Mouse (Mus musculus): ENCODE measurements around the gene Vmn1r55. TPM values are rescaled to one million over a fixed set of nuclear protein-coding genes. Genes with fewer than 3 reads are reported as not detected.

Gene Vmn1r55
- polyA plus RNA-seq, 1 experiment from 2014 or later: not detected

DNA sequence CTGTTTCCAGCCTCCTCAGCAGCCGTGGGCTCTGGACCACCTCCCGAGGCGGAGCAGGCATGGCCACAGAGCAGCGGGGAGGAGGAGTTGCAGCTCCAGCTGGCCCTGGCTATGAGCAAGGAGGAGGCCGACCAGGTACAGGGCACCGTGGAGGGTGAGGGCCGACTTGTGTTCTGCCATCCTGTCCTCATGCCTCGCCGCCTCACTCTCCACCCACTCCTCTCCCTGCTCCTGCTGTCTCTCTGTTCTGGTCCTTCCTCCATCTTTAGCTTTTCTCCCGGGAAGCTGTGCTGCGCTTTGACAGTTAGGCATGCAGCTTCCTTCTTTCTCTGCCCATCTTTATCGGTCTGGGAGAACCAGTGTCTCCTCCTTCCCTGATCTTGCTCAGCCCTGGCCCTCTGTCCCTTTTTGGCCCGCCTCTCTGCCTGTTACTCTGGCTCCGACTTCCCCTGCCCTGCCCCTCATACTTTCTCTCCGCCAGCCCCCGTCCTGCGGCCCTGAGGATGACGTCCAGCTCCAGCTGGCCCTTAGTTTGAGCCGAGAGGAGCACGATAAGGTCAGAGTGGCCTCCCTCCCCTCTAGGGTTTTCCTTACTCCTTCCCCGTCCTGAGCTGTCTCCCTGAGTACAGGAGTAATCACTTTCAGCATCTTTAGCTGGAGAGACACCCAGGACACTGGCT, 56.5 kb downstream of the Vmn1r55 start:
- H3K36me3 ChIP-seq: peaks cover 99% of the 10 kb centered on the region
- no peaks in the 10 kb centered on the region for H3K4me1 ChIP-seq
- no peak overlapping the region for H3K4me3 ChIP-seq
- no peaks in the 10 kb centered on the region for H3K9me3 ChIP-seq (replicated peaks)
- H3K27ac ChIP-seq (replicated peaks): no peak overlapping the region
- 88% methylated on average over 21 of the region's 21 CpGs for WGBS
- DNase-seq (ENCODE audit: low spot score): no peak
- H3K27me3 ChIP-seq (ENCODE audit: low read depth, poor library complexity, severe bottlenecking): no peaks in the 10 kb centered on the region

DNA sequence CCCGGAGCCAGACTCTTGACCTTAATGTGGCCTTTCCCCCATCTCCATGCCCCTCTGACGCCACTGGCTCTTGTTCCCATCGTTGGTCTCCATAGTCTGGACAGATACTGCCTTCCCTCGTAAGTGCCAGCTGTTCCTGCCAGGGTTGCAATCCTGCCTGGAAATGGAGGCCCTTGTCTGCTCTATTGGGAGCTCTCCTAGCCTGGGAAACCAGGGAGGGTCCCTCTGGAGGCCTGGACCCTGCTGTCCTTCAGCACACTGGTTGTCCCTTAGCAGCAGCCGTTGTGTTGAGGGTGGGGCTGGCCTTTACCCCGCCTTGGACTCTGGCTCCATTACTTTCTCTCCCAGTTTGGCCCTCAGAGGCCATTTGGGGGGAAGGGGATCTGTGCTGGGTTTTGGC, 57.1 kb downstream of the Vmn1r55 start:
- no peaks in the 10 kb centered on the region for H3K9me3 ChIP-seq (replicated peaks)
- H3K36me3 ChIP-seq: peaks cover 99% of the 10 kb centered on the region
- DNase-seq (ENCODE audit: low spot score): no peak
- no peaks in the 10 kb centered on the region for H3K27me3 ChIP-seq (ENCODE audit: low read depth, poor library complexity, severe bottlenecking)
- H3K27ac ChIP-seq (replicated peaks): no peak overlapping the region
- WGBS: 92% methylated on average over 6 of the region's 6 CpGs
- H3K4me1 ChIP-seq: no peaks in the 10 kb centered on the region
- H3K4me3 ChIP-seq: no peak overlapping the region

DNA sequence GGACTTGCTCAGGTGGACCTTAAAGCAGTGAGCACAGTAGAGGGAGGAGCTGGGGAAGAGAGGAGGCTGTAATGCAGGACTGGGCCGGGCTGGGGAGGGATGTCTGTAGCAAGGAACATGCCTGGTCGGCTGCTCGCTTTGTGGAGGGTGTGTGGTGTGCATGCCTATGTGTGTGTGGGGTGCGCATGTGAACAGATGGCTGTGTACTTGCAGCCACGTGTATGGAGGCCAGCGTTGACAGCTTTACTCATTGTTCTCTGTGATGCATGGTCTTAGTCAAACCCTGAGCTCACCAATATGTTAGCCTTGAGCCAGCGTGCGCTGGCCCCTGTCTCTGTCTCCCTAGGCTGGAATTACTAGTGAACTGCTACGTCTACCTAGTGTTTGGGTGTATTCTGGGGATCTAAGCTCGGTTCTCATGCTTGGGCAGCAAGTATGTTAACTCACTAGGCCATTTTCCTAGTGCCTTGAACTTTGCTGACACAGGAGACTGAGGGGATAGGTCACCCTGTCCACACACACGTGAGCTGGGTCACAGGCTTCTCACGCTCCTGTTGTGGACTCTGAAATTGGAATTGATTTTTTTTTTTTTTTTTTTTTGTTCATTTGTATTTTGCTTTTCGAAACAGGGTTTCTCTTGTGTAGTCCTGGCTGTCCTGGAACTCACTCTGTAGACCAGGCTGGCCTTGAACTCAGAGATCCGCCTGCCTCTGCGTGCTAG, 58.3 kb downstream of the Vmn1r55 start:
- no peak for DNase-seq (ENCODE audit: low spot score)
- WGBS: 94% methylated on average over 15 of the region's 15 CpGs
- peaks cover 98% of the 10 kb centered on the region for H3K36me3 ChIP-seq
- no peaks in the 10 kb centered on the region for H3K4me1 ChIP-seq
- no peak overlapping the region for H3K4me3 ChIP-seq
- H3K9me3 ChIP-seq (replicated peaks): no peaks in the 10 kb centered on the region; the same call in 1 of the 2 replicates
- H3K27me3 ChIP-seq (ENCODE audit: low read depth, poor library complexity, severe bottlenecking): no peaks in the 10 kb centered on the region
- no peak overlapping the region for H3K27ac ChIP-seq (replicated peaks)

DNA sequence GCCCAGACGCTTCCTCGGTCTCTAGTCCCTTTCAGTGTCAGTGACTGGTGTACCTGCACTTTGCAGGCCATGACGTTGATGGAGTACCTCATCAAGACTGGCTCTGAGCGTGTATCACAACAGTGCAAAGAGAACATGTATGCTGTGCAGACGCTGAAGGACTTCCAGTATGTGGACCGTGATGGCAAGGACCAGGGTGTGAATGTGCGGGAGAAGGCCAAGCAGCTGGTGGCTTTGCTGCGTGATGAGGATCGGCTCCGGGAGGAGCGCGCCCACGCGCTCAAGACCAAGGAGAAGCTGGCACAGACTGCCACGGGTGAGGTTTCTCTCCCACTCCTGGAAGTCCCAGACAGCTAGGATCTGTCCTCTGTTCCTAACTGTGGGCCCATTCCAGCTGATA, 59.6 kb downstream of the Vmn1r55 start:
- 96% methylated on average over 15 of the region's 15 CpGs for WGBS
- Histone ChIP-seq H3K9me3 (replicated peaks) (no peaks in the 10 kb centered on the region; the same call in 1 of the 2 replicates), H3K4me3 (no peak overlapping the region), H3K27ac (replicated peaks) (no peak overlapping the region), H3K36me3 (peaks cover 98% of the 10 kb centered on the region), H3K4me1 (no peaks in the 10 kb centered on the region), H3K27me3 (ENCODE audit: low read depth, poor library complexity, severe bottlenecking) (no peaks in the 10 kb centered on the region)
- no peak for DNase-seq (ENCODE audit: low spot score)

DNA sequence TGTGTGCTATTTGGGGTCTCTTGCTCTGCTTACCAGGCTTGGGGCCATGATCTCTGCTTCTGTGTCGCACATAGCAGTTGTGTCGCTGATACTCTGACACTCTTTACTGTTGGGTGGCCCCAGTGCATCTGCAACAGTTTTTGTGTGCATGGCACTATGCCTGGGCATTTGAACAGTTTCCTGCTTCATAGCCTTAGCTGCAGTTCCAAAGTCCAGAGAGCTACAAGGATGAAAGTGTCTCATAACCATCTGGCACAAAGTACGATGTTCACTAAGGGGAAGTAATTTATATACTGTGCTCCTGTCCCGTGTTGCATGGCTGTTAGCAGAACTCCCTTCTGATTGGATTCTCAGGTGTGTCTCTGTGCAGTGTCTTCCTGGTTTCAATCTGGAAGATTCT, 61.6 kb downstream of the Vmn1r55 start:
- no peak for DNase-seq (ENCODE audit: low spot score)
- H3K4me1 ChIP-seq: no peaks in the 10 kb centered on the region
- H3K27ac ChIP-seq (replicated peaks): no peak overlapping the region
- H3K4me3 ChIP-seq: no peak overlapping the region
- H3K27me3 ChIP-seq (ENCODE audit: low read depth, poor library complexity, severe bottlenecking): no peaks in the 10 kb centered on the region
- no peaks in the 10 kb centered on the region; the same call in 1 of the 2 replicates for H3K9me3 ChIP-seq (replicated peaks)
- WGBS: 92% methylated on average over 4 of the region's 4 CpGs
- peaks cover 98% of the 10 kb centered on the region for H3K36me3 ChIP-seq

GRCm38 (mm10) chr7:5086921-5087440, 62.5 kb downstream of the Vmn1r55 start:
- Histone ChIP-seq H3K9me3 (replicated peaks) (no peaks in the 10 kb centered on the region; the same call in 1 of the 2 replicates), H3K27ac (replicated peaks) (no peak overlapping the region), H3K4me1 (peaks cover 3% of the 10 kb centered on the region; the same call in 1 of the 2 replicates), H3K4me3 (no peak overlapping the region), H3K27me3 (ENCODE audit: low read depth, poor library complexity, severe bottlenecking) (no peaks in the 10 kb centered on the region), H3K36me3 (peaks cover 92% of the 10 kb centered on the region)
- WGBS: 94% methylated on average over 5 of the region's 5 CpGs
- no peak for DNase-seq (ENCODE audit: low spot score)

DNA sequence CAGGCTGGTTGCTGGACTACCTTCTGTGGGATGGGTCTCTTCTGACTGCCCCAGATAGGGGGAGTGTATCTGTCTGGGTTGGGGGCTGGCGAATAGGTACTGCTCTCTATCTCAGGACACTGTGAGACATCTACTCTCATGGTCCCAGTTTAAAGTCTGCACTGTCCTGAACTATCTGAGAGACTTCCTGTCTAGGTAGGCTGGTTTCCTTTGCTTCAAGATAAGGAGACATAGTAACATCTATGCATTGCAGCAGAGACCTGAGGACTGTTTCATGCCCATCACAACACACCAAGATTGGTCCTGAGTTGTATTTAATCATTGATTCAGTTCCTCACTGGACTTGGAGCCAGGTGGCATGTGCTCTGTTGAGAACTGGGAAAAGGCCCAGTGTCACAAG, 64.0 kb downstream of the Vmn1r55 start:
- no peak overlapping the region for H3K4me3 ChIP-seq
- no peak overlapping the region for H3K27ac ChIP-seq (replicated peaks)
- H3K27me3 ChIP-seq (ENCODE audit: low read depth, poor library complexity, severe bottlenecking): no peaks in the 10 kb centered on the region
- H3K4me1 ChIP-seq: peaks cover 17% of the 10 kb centered on the region
- 100% methylated on average over 1 of the region's 1 CpGs for WGBS
- H3K36me3 ChIP-seq: peaks cover 80% of the 10 kb centered on the region
- DNase-seq (ENCODE audit: low spot score): no peak
- no peaks in the 10 kb centered on the region; the same call in 1 of the 2 replicates for H3K9me3 ChIP-seq (replicated peaks)

DNA sequence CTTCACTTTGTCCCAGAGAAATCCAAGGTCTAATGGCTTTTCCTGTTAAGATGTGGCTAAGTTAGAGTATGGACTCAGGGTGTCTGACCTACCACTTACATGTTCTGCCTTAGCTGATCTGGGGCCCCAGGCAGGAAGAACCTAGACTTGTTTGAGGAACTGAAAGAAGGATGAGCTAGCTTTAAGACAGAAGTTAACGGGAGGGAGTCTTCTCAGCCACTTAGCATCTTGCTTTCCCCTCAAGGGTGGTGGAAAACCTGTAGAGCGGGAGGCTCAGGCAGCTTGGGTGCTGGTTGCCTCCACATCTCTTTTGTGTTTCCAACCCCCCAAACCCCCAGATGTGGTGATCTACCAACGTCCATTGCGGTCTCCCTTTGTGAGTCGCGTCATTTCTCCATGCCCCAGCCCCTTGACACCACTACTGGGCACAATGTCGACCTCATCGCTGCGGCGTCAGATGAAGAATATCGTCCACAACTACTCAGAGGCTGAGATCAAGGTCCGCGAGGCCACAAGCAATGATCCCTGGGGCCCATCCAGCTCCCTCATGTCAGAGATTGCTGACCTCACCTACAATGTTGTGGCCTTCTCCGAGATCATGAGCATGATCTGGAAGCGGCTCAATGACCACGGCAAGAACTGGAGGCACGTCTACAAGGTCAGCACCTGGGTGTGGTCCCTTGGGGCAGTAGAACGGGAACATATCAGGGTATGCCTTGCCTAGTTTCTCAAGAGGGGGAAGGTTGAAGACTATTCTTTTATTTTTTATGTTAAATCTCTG, 66.0 kb downstream of the Vmn1r55 start:
- peaks cover 72% of the 10 kb centered on the region for H3K36me3 ChIP-seq
- WGBS: 95% methylated on average over 18 of the region's 18 CpGs

DNA sequence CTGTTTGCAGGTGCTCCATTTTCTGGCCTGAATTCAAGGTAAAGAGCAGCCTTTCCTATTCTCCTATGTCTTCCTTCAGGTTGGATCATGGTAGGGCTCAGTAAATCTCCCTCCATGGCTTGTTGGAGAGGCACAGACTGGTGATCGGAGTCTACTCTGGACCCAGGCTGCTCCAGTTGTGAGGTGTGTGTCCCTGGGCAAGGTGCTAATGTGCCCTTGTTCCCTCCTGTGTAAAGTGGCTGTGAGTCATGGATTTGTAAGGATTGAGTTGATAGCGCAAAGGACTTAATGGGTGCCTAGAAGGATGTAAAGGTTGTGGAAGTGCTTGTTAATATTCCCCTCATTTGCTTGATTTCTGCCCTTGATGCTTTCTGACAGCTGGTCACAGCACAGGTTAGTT, 67.5 kb downstream of the Vmn1r55 start:
- H3K9me3 ChIP-seq (replicated peaks): no peaks in the 10 kb centered on the region; the same call in 1 of the 2 replicates
- H3K4me3 ChIP-seq: peak overlapping the region; percentile 95; the same call in 1 of the 2 replicates
- H3K36me3 ChIP-seq: peaks cover 72% of the 10 kb centered on the region
- H3K27me3 ChIP-seq (ENCODE audit: low read depth, poor library complexity, severe bottlenecking): no peaks in the 10 kb centered on the region
- DNase-seq (ENCODE audit: low spot score): no peak
- H3K27ac ChIP-seq (replicated peaks): no peak overlapping the region
- peaks cover 20% of the 10 kb centered on the region for H3K4me1 ChIP-seq
- 100% methylated on average over 2 of the region's 2 CpGs for WGBS

More for the DNA sequence above, 66.0 kb downstream of the Vmn1r55 start:
- H3K4me3 ChIP-seq: no peak overlapping the region
- no peaks in the 10 kb centered on the region for H3K27me3 ChIP-seq (ENCODE audit: low read depth, poor library complexity, severe bottlenecking)
- H3K9me3 ChIP-seq (replicated peaks): no peaks in the 10 kb centered on the region; the same call in 1 of the 2 replicates
- DNase-seq (ENCODE audit: low spot score): no peak
- peaks cover 20% of the 10 kb centered on the region for H3K4me1 ChIP-seq
- no peak overlapping the region for H3K27ac ChIP-seq (replicated peaks)

- no peaks in the 10 kb centered on the region; the same call in 1 of the 2 replicates for H3K9me3 ChIP-seq (replicated peaks)
- H3K4me1 ChIP-seq: peaks cover 20% of the 10 kb centered on the region
- DNase-seq (ENCODE audit: low spot score): no peak
- H3K36me3 ChIP-seq: peaks cover 73% of the 10 kb centered on the region
- no peak overlapping the region for H3K27ac ChIP-seq (replicated peaks)
- WGBS: 85% methylated on average over 6 of the region's 6 CpGs
- H3K27me3 ChIP-seq (ENCODE audit: low read depth, poor library complexity, severe bottlenecking): no peaks in the 10 kb centered on the region
- peak overlapping the region; percentile 95 for H3K4me3 ChIP-seq
Observed at GRCm38 (mm10) chr7:5081241-5081640, 68.2 kb downstream of the Vmn1r55 start.

- H3K36me3 ChIP-seq: peaks cover 72% of the 10 kb centered on the region
- WGBS: 26% methylated on average over 6 of the region's 6 CpGs
Observed at GRCm38 (mm10) chr7:5080815-5081214, 68.7 kb downstream of the Vmn1r55 start.

DNA sequence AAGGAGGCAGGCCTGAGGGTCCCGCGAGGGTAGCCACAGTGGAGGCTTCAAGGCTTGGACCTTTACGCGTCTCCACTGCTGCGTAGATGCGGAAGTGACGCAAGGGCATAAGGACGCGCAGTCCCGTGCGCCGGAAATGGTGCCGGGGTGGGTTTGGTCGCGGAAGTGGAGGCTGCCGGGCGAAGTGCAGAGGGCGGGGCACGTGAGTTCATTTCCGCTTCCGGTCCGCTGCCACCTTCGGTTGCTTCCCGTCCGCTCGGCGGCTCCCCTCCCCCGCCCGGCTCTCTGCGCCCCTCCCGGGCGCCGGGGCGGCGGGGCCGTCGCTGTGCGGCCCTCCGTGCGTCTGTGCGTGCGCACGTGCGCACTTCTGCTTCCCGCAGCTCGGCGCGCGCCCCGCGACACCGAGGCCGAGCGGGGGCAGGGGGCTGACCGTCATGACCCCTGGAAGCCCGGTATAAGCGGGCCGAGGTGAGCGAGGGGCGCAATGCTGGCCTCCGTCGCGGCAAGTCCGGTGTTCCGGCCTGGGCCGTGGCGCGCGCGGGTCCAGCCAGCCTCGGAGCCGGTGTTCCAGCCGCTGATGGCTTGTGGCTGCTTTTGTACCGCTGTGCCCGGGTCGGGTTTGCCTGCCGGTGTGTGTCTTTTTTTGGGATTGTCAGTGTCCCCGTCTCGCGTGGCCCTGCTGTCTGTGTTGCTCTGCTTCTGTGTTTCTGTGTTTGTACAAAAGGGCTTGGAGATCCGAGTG, 69.3 kb downstream of the Vmn1r55 start, which contains the start of gene Epn1:
Epn1 (plus strand) TSS at position 226 of the 742 bp plus-strand sequence.
- H3K36me3 ChIP-seq: peaks cover 71% of the 10 kb centered on the region
- under 1% methylated on average over 81 of the region's 81 CpGs for WGBS

More at GRCm38 (mm10) chr7:5080815-5081214, 68.7 kb downstream of the Vmn1r55 start:
- no peaks in the 10 kb centered on the region for H3K9me3 ChIP-seq (replicated peaks)
- no peaks in the 10 kb centered on the region for H3K27me3 ChIP-seq (ENCODE audit: low read depth, poor library complexity, severe bottlenecking)
- no peak for DNase-seq (ENCODE audit: low spot score)
- H3K27ac ChIP-seq (replicated peaks): peak overlapping the region; percentile 93
- H3K4me1 ChIP-seq: peaks cover 20% of the 10 kb centered on the region
- H3K4me3 ChIP-seq: peak overlapping the region; percentile 95

More for the DNA sequence above, 69.3 kb downstream of the Vmn1r55 start, which contains the start of gene Epn1:
- Histone ChIP-seq H3K27ac (replicated peaks) (peak within 1 kb of the TSS; percentile 93), H3K4me1 (peaks cover 20% of the 10 kb centered on the region), H3K27me3 (ENCODE audit: low read depth, poor library complexity, severe bottlenecking) (no peaks in the 10 kb centered on the region), H3K4me3 (peak within 1 kb of the TSS; percentile 95), H3K9me3 (replicated peaks) (no peaks in the 10 kb centered on the region)
- peak; percentile 95 for DNase-seq (ENCODE audit: low spot score)
